Mouse (Mus musculus) megakaryocyte, embryonic 14.5 days (primary cell): ENCODE results near the gene Zfp385b.

ENCODE experiments used
- FLI1 ChIP-seq: IDR thresholded peaks from 2 replicates; pipeline ENCODE4 v1.6.1; 2012; ENCODE audit warnings: low read length, inconsistent platforms, mixed read lengths
- GATA1 ChIP-seq: IDR thresholded peaks from 3 replicates; pipeline ENCODE4 v1.6.1; 2012; ENCODE audit warnings: mixed read lengths, low read length, inconsistent platforms, borderline replicate concordance

- TF ChIP-seq GATA1 = no peak
- TF ChIP-seq FLI1 = no peak
Observed at GRCm38 (mm10) chr2:77369174-77369573, 450.3 kb downstream of the Zfp385b start.
